Mouse (Mus musculus): Measurements from ENCODE around the gene Pink1. TPM values are rescaled to one million over a fixed set of nuclear protein-coding genes. Genes with fewer than 3 reads are reported as not detected.

Gene Pink1
- polyA plus RNA-seq, 1 experiment, result not detected

DNA sequence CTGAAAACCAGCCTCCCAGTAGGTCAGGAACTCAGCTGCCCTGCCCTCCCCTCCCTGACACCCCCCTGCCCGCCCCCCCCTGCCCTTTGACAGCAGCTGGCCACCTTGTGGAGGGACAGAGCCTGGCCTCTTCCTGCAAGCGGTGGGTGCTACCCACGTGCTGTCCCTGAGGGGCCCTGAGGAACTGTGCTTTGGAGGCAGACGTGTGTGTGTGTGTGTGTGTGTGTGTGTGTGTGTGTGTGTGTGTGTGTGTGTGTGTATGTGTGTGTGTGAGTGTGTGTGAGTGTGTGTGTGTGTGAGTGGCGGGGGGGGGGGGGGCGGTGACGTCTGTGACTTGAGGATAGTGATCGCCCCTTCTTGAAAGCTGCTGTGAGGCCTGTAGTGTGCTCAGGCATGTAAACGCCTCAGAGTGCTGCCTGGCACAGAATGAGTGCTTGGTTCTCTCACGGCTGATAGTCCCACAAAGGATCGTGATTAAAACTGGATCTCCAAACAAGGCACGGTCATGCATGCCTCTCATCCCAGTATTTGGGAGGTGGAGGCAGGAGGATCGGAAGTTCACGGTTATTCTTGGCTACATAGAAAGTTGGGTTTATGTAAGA lies 32.1 kb downstream of the Pink1 start:
- Histone ChIP-seq H3K4me1 (ENCODE audit: control insufficient read depth, insufficient read depth, low read length) (peaks cover 9% of the 10 kb centered on the region), H3K27ac (ENCODE audit: insufficient read depth, low read depth, low read length) (no peak overlapping the region), H3K4me3 (ENCODE audit: insufficient read depth, low read depth, low read length) (no peak overlapping the region)
- TF ChIP-seq CTCF (IDR thresholded peaks at IDR 0.05; ENCODE audit: insufficient read depth, low read depth, low read length) (no peak), POLR2A (IDR thresholded peaks at IDR 0.05; ENCODE audit: insufficient read depth, low read depth, low read length) (no peak)
- WGBS, result 52% methylated on average over 12 of the region's 14 CpGs

DNA sequence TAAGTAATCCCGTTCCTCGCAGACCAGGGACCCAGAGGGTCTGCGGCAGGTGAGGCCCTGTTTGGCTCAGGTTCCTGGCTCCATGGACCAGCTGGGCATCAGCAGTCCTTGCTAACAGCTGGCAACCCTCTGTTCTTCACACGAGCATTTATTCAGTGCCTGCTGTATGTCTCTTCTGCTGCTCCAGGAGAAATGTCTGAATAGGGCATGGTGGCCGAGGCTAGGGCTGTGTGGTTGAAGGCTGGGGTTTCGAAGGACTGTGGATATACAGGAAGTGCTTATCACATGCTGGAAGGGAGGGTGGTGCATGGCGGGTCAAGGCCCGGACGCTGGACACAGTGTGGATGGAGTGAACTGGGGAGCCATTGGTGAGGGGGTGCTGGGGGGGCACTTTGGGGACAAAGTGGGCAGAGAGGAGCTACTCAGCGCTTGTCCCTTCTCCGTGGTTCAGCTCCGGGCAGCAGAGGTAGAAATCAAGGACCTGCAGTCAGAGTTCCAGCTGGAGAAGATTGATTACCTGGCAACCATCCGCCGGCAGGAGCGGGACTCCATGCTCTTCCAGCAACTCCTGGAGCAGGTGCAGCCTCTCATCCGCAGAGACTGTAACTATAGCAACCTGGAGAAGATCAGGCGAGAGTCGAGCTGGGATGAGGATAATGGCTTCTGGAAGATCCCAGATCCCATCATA lies 32.7 kb downstream of the Pink1 start:
- no peak for TF ChIP-seq POLR2A (IDR thresholded peaks at IDR 0.05; ENCODE audit: insufficient read depth, low read depth, low read length)
- TF ChIP-seq CTCF (IDR thresholded peaks at IDR 0.05; ENCODE audit: insufficient read depth, low read depth, low read length), result no peak
- Histone ChIP-seq H3K27ac (ENCODE audit: insufficient read depth, low read depth, low read length) (no peak overlapping the region), H3K4me1 (ENCODE audit: control insufficient read depth, insufficient read depth, low read length) (peaks cover 9% of the 10 kb centered on the region), H3K4me3 (ENCODE audit: insufficient read depth, low read depth, low read length) (no peak overlapping the region)
- 74% methylated on average over 18 of the region's 18 CpGs for whole genome bisulfite sequencing

DNA sequence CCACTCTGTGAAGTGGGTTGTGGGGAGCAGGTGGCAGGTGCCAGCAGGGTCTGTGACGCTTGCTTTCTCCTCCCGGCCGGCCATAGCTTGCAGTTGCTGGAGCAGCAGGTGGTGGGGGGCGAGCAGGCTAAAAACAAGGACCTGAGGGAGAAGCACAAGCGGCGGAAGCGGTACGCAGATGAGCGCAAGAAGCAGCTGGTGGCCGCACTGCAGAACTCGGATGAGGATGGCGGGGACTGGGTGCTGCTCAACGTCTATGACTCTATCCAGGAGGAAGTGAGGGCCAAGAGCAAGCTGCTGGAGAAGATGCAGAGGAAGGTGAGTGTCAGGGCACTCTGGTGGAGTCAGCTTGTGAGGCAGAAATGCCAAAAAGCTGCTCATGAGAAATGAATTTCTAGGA lies 34.1 kb downstream of the Pink1 start:
- Histone ChIP-seq H3K4me3 (ENCODE audit: insufficient read depth, low read depth, low read length) (no peak overlapping the region), H3K4me1 (ENCODE audit: control insufficient read depth, insufficient read depth, low read length) (peaks cover 9% of the 10 kb centered on the region), H3K27ac (ENCODE audit: insufficient read depth, low read depth, low read length) (no peak overlapping the region)
- WGBS, result 88% methylated on average over 13 of the region's 13 CpGs
- TF ChIP-seq CTCF (IDR thresholded peaks at IDR 0.05; ENCODE audit: insufficient read depth, low read depth, low read length) (no peak), POLR2A (IDR thresholded peaks at IDR 0.05; ENCODE audit: insufficient read depth, low read depth, low read length) (no peak)

DNA sequence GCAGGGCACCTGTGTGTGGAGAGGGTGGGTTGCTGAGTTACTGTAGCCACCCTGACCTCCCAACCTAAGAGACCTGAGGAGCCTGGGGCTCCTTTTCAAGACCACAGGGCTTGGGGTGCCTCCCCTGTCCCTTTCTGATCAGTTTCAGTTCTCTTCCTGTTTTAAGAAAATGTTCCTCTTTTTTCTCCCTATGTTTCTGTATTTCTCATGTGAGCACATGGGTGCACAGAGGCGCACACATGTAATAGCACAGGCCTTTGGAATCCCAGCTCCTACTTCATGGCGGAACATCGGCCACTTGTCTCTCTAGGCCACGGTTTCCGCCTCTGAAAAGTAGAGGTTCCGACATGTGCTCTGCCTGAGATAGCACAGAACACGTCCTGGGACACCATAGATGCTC lies 37.4 kb downstream of the Pink1 start:
- Histone ChIP-seq H3K4me1 (ENCODE audit: control insufficient read depth, insufficient read depth, low read length) (peaks cover 4% of the 10 kb centered on the region), H3K27ac (ENCODE audit: insufficient read depth, low read depth, low read length) (no peak overlapping the region), H3K4me3 (ENCODE audit: insufficient read depth, low read depth, low read length) (no peak overlapping the region)
- TF ChIP-seq POLR2A (IDR thresholded peaks at IDR 0.05; ENCODE audit: insufficient read depth, low read depth, low read length) (no peak), CTCF (IDR thresholded peaks at IDR 0.05; ENCODE audit: insufficient read depth, low read depth, low read length) (no peak)
- WGBS, result 86% methylated on average over 7 of the region's 7 CpGs

DNA sequence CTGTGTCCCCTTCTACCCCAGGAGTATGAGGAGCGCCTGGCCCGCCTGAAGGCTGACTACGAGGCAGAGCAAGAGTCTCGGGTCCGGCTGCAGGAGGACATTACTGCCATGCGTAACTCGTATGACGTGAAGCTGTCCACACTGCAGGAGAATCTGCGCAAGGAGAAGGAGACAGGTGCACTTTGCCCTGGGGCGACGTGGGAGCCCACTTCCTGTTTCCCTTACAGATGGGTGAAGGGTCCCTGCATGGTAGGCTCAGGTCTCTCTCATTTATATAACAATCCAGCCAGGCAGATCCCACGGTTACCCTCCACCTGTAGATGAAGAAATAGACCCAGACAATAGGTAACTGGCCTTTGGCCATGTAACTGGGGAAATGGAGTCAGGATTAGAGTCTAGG lies 39.7 kb downstream of the Pink1 start:
- Histone ChIP-seq H3K4me3 (ENCODE audit: insufficient read depth, low read depth, low read length) (no peak overlapping the region), H3K4me1 (ENCODE audit: control insufficient read depth, insufficient read depth, low read length) (no peaks in the 10 kb centered on the region), H3K27ac (ENCODE audit: insufficient read depth, low read depth, low read length) (no peak overlapping the region)
- no peak for TF ChIP-seq CTCF (IDR thresholded peaks at IDR 0.05; ENCODE audit: insufficient read depth, low read depth, low read length)
- TF ChIP-seq POLR2A (IDR thresholded peaks at IDR 0.05; ENCODE audit: insufficient read depth, low read depth, low read length), result no peak
- 93% methylated on average over 12 of the region's 12 CpGs for WGBS

DNA sequence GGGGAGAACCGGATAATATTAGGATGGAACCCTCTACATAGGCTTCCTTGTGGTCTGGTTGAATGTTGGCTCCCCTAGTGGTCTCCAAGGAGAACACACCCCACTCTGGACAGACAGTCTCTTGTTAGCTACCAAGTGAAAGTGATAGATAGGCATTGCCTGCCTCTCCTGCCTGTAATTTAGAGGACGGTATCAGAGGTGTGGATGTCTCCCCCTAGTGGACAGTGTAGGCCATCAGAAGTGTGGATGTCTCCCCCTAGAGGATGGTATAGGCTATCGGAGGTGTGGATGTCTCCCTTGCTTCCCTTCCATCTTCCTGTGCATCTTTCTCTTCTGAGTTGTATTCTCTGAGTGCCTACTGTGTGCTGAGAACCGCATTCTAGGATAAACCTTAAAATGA lies 43.3 kb downstream of the Pink1 start:
- no peak overlapping the region for H3K27ac ChIP-seq (ENCODE audit: insufficient read depth, low read depth, low read length)
- no peak overlapping the region for H3K4me3 ChIP-seq (ENCODE audit: insufficient read depth, low read depth, low read length)
- no peak for TF ChIP-seq POLR2A (IDR thresholded peaks at IDR 0.05; ENCODE audit: insufficient read depth, low read depth, low read length)
- no peak for TF ChIP-seq CTCF (IDR thresholded peaks at IDR 0.05; ENCODE audit: insufficient read depth, low read depth, low read length)
- peaks cover 11% of the 10 kb centered on the region for H3K4me1 ChIP-seq (ENCODE audit: control insufficient read depth, insufficient read depth, low read length)
- WGBS, result 20% methylated on average over 4 of the region's 4 CpGs

DNA sequence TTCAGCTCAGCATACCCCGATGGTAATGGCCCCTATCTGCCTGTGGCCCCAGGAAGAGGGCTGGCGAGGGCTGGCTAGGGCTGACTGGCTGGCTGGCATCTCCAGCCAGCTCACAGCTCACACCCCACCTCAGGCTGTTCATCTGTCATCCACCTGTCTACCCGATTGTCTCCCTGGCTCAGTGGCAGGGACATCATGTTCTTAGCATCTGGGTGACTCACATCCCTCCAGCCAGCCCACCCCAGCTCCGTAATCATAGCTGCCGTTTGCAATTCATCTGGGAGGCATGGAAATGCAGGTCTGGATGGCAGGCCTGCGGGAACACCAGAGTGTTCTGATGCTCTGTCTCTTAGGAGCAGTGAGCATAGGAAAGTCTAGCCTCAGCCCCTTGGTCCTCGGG lies 47.8 kb downstream of the Pink1 start:
- H3K4me1 ChIP-seq (ENCODE audit: control insufficient read depth, insufficient read depth, low read length), result peaks cover 11% of the 10 kb centered on the region
- no peak overlapping the region for H3K4me3 ChIP-seq (ENCODE audit: insufficient read depth, low read depth, low read length)
- H3K27ac ChIP-seq (ENCODE audit: insufficient read depth, low read depth, low read length), result no peak overlapping the region
- no peak for TF ChIP-seq POLR2A (IDR thresholded peaks at IDR 0.05; ENCODE audit: insufficient read depth, low read depth, low read length)
- no peak for TF ChIP-seq CTCF (IDR thresholded peaks at IDR 0.05; ENCODE audit: insufficient read depth, low read depth, low read length)
- WGBS, result 42% methylated on average over 7 of the region's 7 CpGs

DNA sequence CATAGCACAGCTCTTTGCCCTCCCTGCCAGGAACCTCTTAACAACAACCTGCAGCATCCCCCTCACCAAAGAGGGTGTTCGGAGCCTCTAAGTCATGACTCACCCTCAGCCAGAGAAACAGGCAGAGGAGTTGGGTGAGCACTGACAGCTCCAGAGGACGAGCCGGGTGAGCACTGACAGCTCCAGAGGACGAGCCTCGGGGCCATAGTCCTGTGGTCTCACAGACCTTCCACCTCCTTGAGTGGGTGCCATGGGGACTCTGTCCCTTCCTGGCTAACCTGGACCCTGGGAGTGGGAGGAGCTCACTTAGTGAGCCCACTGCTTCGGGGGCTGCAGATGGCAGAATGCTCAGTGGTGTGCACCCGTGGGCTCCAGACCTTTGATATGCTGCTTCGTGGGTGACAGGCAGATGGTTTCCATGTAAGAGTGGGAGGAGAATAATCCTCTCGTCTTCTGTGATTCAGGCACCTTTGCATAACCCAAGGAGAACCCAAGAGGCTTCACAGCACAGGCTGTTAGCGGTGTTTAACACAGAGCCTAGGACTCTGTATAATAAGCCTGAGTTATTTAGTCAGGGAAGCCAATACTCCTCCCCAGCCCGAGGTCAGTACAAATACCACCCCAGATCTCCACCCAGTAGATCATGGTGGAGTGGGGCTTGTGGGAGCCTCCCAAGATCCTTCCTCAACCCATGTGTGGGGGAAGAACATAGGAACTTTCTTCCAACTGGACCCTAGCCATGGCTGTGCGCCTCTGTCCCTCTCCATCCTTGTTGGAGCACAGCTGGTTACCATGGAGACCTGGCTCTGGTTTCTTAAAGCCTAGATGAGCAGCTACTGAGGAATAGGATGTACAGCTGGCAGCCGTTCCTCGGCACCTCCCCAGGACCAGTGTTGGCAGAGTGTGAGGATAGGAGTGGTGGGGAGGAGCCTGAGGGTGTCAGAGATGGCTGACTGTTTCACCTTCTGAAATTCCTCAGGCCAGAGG lies 53.8 kb downstream of the Pink1 start:
- Histone ChIP-seq H3K27ac (ENCODE audit: insufficient read depth, low read depth, low read length) (peak overlapping the region; percentile 55), H3K4me3 (ENCODE audit: insufficient read depth, low read depth, low read length) (no peak overlapping the region), H3K4me1 (ENCODE audit: control insufficient read depth, insufficient read depth, low read length) (peaks cover 15% of the 10 kb centered on the region)
- TF ChIP-seq POLR2A (IDR thresholded peaks at IDR 0.05; ENCODE audit: insufficient read depth, low read depth, low read length) (no peak), CTCF (IDR thresholded peaks at IDR 0.05; ENCODE audit: insufficient read depth, low read depth, low read length) (no peak)
- WGBS, result 24% methylated on average over 14 of the region's 14 CpGs

DNA sequence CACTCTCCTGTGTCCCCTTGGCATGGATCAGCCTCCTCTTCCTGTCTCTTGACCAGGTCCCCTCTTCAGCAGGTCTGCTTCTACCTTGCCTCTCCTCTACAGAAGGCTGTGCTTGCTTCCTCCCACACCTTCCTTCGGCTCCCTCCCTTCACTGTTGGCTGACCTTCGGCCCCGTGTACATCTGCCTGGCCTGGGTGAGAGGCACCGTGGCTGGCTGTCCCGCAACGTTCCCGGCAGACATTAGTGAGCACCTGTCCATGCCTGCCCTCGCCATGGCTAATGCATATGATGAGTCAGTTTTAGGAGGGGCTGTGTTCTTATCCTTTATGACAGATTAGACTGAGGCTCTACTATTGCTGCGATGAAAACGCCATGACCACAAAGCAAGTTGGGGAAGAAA lies 58.2 kb downstream of the Pink1 start:
- Histone ChIP-seq H3K27ac (ENCODE audit: insufficient read depth, low read depth, low read length) (no peak overlapping the region), H3K4me1 (ENCODE audit: control insufficient read depth, insufficient read depth, low read length) (peaks cover 21% of the 10 kb centered on the region), H3K4me3 (ENCODE audit: insufficient read depth, low read depth, low read length) (no peak overlapping the region)
- 90% methylated on average over 10 of the region's 10 CpGs for WGBS
- TF ChIP-seq CTCF (IDR thresholded peaks at IDR 0.05; ENCODE audit: insufficient read depth, low read depth, low read length) (no peak), POLR2A (IDR thresholded peaks at IDR 0.05; ENCODE audit: insufficient read depth, low read depth, low read length) (no peak)

Other genes with a start within 250 kb of the Pink1 start
- 181 and 298 TPM in 2 replicates for gene Hp1bp3, start 110.0 kb downstream of the Pink1 start, polyA plus RNA-seq (2012; ENCODE audit: insufficient read depth, insufficient read length, low replicate concordance, missing spikeins)
- not detected in 2 replicates for gene Sh2d5, start 75.9 kb downstream of the Pink1 start, polyA plus RNA-seq (2012; ENCODE audit: insufficient read depth, insufficient read length, low replicate concordance, missing spikeins)
- gene Kif17, start 75.9 kb downstream of the Pink1 start, polyA plus RNA-seq (2012; ENCODE audit: insufficient read depth, insufficient read length, low replicate concordance, missing spikeins), result not detected in 2 replicates
- gene Ddost, start 21.6 kb downstream of the Pink1 start, polyA plus RNA-seq (2012; ENCODE audit: insufficient read depth, insufficient read length, low replicate concordance, missing spikeins), result 218 TPM in 1 of 2 replicates, not detected in the other
- not detected in 2 replicates for gene Cda, start 41.7 kb upstream of the Pink1 start, polyA plus RNA-seq (2012; ENCODE audit: insufficient read depth, insufficient read length, low replicate concordance, missing spikeins)
- not detected in 2 replicates for gene Fam43b, start 70.2 kb upstream of the Pink1 start, polyA plus RNA-seq (2012; ENCODE audit: insufficient read depth, insufficient read length, low replicate concordance, missing spikeins)
- gene Mul1, start 108.4 kb upstream of the Pink1 start, polyA plus RNA-seq (2012; ENCODE audit: insufficient read depth, insufficient read length, low replicate concordance, missing spikeins), result not detected in 2 replicates
- gene Camk2n1, start 128.0 kb upstream of the Pink1 start, polyA plus RNA-seq (2012; ENCODE audit: insufficient read depth, insufficient read length, low replicate concordance, missing spikeins), result 114 and 206 TPM in 2 replicates

All from olfactory bulb, adult 2 months (tissue).